Comparison of ENCODE assay signal across 25 mouse cellular contexts in genomic region chr10:17654308-17654858, GRCm38 (mm10).
A peak's percentile ranks its signal among the peaks of the same experiment; 100 is the strongest.
DNase-seq lines count a peak whose midpoint lies in the region; ATAC-seq and TF ChIP-seq lines count a peak whose summit lies in the region.
"Had no signal": no experiment of that assay in that cellular context is flagged by ENCODE, and none has a peak within 500 bp of the region (broad histone marks: within the 10 kb centered on the region; RNA-seq: fewer than 3 reads in every experiment).

No protein-coding gene starts in this region.

- no peaks in the 10 kb centered on the region for H3K9me3 ChIP-seq in heart, embryonic 10.5 days
- H3K9me3 ChIP-seq in heart, embryonic 12.5 days (replicated peaks): no peaks in the 10 kb centered on the region
- H3K9me3 ChIP-seq in CH12.LX (replicated peaks; ENCODE audit: low read length): no peaks in the 10 kb centered on the region
- H3K9me3 ChIP-seq in intestine, embryonic 16.5 days (ENCODE audit: control insufficient read depth, low read length): no peaks in the 10 kb centered on the region
- no peaks in the 10 kb centered on the region for H3K9me3 ChIP-seq in forebrain, embryonic 14.5 days (replicated peaks; ENCODE audit: control insufficient read depth, low read length)
- H3K9me3 ChIP-seq: embryonic facial prominence, embryonic 12.5 days; heart, embryonic 13.5 days; hindbrain, embryonic 12.5 days; limb, embryonic 15.5 days; lung, embryonic 15.5 days; neural tube, embryonic 12.5 days had no signal

- no peak for ATAC-seq in heart, embryonic 12.5 days (ENCODE audit: insufficient number of reproducible peaks, low FRiP score)
- ATAC-seq in intestine, embryonic 16.5 days: peak; percentile 34
- no peak for ATAC-seq in forebrain, embryonic 14.5 days
- ATAC-seq: CD4-positive, CD25-positive, alpha-beta regulatory T cell, adult 4 months had no signal

- no peak overlapping the region for H3K4me3 ChIP-seq in heart, embryonic 10.5 days
- H3K4me3 ChIP-seq in heart, embryonic 12.5 days: no peak overlapping the region
- no peak overlapping the region for H3K4me3 ChIP-seq in CH12.LX (replicated peaks in 1 of 3; ENCODE audit: low read depth in 2 of 3, low read length in 2 of 3, poor library complexity in 1 of 3)
- no peak overlapping the region for H3K4me3 ChIP-seq in intestine, embryonic 16.5 days (ENCODE audit: low read length)
- no peak overlapping the region for H3K4me3 ChIP-seq in forebrain, embryonic 14.5 days (ENCODE audit: low read depth, low read length)
- H3K4me3 ChIP-seq: embryonic facial prominence, embryonic 12.5 days; heart, embryonic 13.5 days; hindbrain, embryonic 12.5 days; limb, embryonic 15.5 days; lung, embryonic 15.5 days; neural tube, embryonic 12.5 days had no signal

- no peak overlapping the region for H3K9ac ChIP-seq in heart, embryonic 12.5 days
- H3K9ac ChIP-seq in CH12.LX (ENCODE audit: insufficient read depth, low read depth): 0 out of 2 replicates have a peak overlapping the region, but pooled peaks have one; percentile 13
- H3K9ac ChIP-seq in intestine, embryonic 16.5 days (ENCODE audit: low read depth, low read length): no peak overlapping the region
- no peak overlapping the region for H3K9ac ChIP-seq in forebrain, embryonic 14.5 days (ENCODE audit: low read length)
- H3K9ac ChIP-seq: embryonic facial prominence, embryonic 12.5 days; heart, embryonic 13.5 days; hindbrain, embryonic 12.5 days; limb, embryonic 15.5 days; liver, embryonic 14.5 days; lung, embryonic 15.5 days; neural tube, embryonic 12.5 days had no signal

- TF ChIP-seq CTCF in CH12.LX (conservative IDR thresholded peaks at IDR 0.05 in 1 of 2, IDR thresholded peaks at IDR 0.05 in 1 of 2; ENCODE audit: low read depth in 2 of 2, low read length in 2 of 2): no peak

- dilution Hi-C loops in CH12.LX (cut with MboI; ENCODE audit: extremely low pct_ligation_motif_present, extremely low pct_unique_long_range_greater_than_20kb, low sequenced_read_pairs): no loop called here

- 55% methylated on average over 2 of the region's 2 CpGs for WGBS in heart, embryonic 10.5 days
- WGBS in heart, embryonic 12.5 days: 59% methylated on average over 2 of the region's 2 CpGs
- 52% methylated on average over 2 of the region's 2 CpGs for WGBS in intestine, embryonic 16.5 days
- 78% methylated on average over 2 of the region's 2 CpGs for WGBS in forebrain, embryonic 14.5 days

- H3K27me3 ChIP-seq in heart, embryonic 10.5 days (ENCODE audit: insufficient read depth, poor library complexity, severe bottlenecking): no peaks in the 10 kb centered on the region
- H3K27me3 ChIP-seq in heart, embryonic 12.5 days (replicated peaks): no peaks in the 10 kb centered on the region
- H3K27me3 ChIP-seq in CH12.LX (replicated peaks): no peaks in the 10 kb centered on the region
- no peaks in the 10 kb centered on the region for H3K27me3 ChIP-seq in intestine, embryonic 16.5 days (replicated peaks; ENCODE audit: control insufficient read depth, insufficient read depth, low read length)
- no peaks in the 10 kb centered on the region for H3K27me3 ChIP-seq in forebrain, embryonic 14.5 days (replicated peaks; ENCODE audit: control insufficient read depth, insufficient read depth, low read length)
- H3K27me3 ChIP-seq: embryonic facial prominence, embryonic 12.5 days; heart, embryonic 13.5 days; hindbrain, embryonic 12.5 days; limb, embryonic 15.5 days; lung, embryonic 15.5 days; neural tube, embryonic 12.5 days had no signal

- peak overlapping the region; percentile 52; the same call in 1 of the 2 replicates for H3K27ac ChIP-seq in heart, embryonic 10.5 days
- H3K27ac ChIP-seq in heart, embryonic 12.5 days (ENCODE audit: poor library complexity, severe bottlenecking): no peak overlapping the region
- H3K27ac ChIP-seq in CH12.LX (ENCODE audit: insufficient read depth, low read depth): peak overlapping the region; percentile 57; the same call in 1 of the 2 replicates
- H3K27ac ChIP-seq in intestine, embryonic 16.5 days (ENCODE audit: low read length): peak overlapping the region; percentile 60; the same call in 1 of the 2 replicates
- no peak overlapping the region for H3K27ac ChIP-seq in forebrain, embryonic 14.5 days (ENCODE audit: low read depth, low read length)
- H3K27ac ChIP-seq: embryonic facial prominence, embryonic 12.5 days; heart, embryonic 13.5 days; hindbrain, embryonic 12.5 days; limb, embryonic 15.5 days; liver, embryonic 14.5 days; lung, embryonic 15.5 days; neural tube, embryonic 12.5 days had no signal

- TF ChIP-seq EP300 in CH12.LX (IDR thresholded peaks at IDR 0.05; ENCODE audit: low read length): no peak

- peaks cover 44% of the 10 kb centered on the region for H3K4me1 ChIP-seq in heart, embryonic 10.5 days
- H3K4me1 ChIP-seq in heart, embryonic 12.5 days (replicated peaks): peaks cover 41% of the 10 kb centered on the region
- peaks cover 17 to 48% of the 10 kb centered on the region in 2 experiments for H3K4me1 ChIP-seq in CH12.LX (ENCODE audit: control insufficient read depth in 1 of 2, insufficient read depth in 2 of 2)
- H3K4me1 ChIP-seq in intestine, embryonic 16.5 days (ENCODE audit: control insufficient read depth, insufficient read depth, low read length): peaks cover 16% of the 10 kb centered on the region
- peaks cover 2% of the 10 kb centered on the region; the same call in 1 of the 2 replicates for H3K4me1 ChIP-seq in forebrain, embryonic 14.5 days (ENCODE audit: control insufficient read depth, insufficient read depth, low read length)

- TF ChIP-seq RAD21 in CH12.LX (IDR thresholded peaks at IDR 0.05; ENCODE audit: low read depth, low read length): no peak

- no peak for DNase-seq in heart, embryonic 10.5 days (ENCODE audit: low spot score)
- DNase-seq in CH12.LX (ENCODE audit: extremely low read depth): no peak
- no peak for DNase-seq in cerebellum, postnatal 14 days
- DNase-seq in ovary, postnatal 10 days (ENCODE audit: low spot score): no peak
- no peak for DNase-seq in forebrain, embryonic 14.5 days (ENCODE audit: low spot score)
- DNase-seq: adrenal gland, postnatal 14 days; cerebellum, postnatal 10 days; gastrocnemius, postnatal 14 days; heart, adult 11 months; heart, postnatal 14 days; kidney, postnatal 10 days; left cerebral cortex, postnatal 4 days; lung, postnatal 4 days; midbrain, embryonic 14.5 days; thymus, adult 2 months had no signal

- no peak for TF ChIP-seq POLR2A in CH12.LX (IDR thresholded peaks at IDR 0.05; ENCODE audit: low read depth, low read length)

- no peaks in the 10 kb centered on the region for H3K79me2 ChIP-seq in CH12.LX (replicated peaks; ENCODE audit: control insufficient read depth, extremely low read depth, insufficient read depth, poor library complexity, severe bottlenecking)

- in situ Hi-C loops in CH12.LX (cut with MboI; ENCODE audit: low pct_ligation_motif_present, low pct_unique_long_range_greater_than_20kb, low sequenced_read_pairs): no loop called here

- H3K36me3 ChIP-seq in heart, embryonic 10.5 days: no peaks in the 10 kb centered on the region
- H3K36me3 ChIP-seq in heart, embryonic 12.5 days: no peaks in the 10 kb centered on the region
- H3K36me3 ChIP-seq in CH12.LX (replicated peaks in 1 of 2; ENCODE audit: control insufficient read depth in 1 of 2, insufficient read depth in 1 of 2, low read length in 1 of 2): no peaks in the 10 kb centered on the region
- H3K36me3 ChIP-seq in intestine, embryonic 16.5 days (ENCODE audit: control insufficient read depth, insufficient read depth, low read length): no peaks in the 10 kb centered on the region
- no peaks in the 10 kb centered on the region for H3K36me3 ChIP-seq in forebrain, embryonic 14.5 days (ENCODE audit: control insufficient read depth, insufficient read depth, low read length)
- H3K36me3 ChIP-seq: embryonic facial prominence, embryonic 12.5 days; heart, embryonic 13.5 days; hindbrain, embryonic 12.5 days; limb, embryonic 15.5 days; lung, embryonic 15.5 days; neural tube, embryonic 12.5 days had no signal

- H3K4me2 ChIP-seq in heart, embryonic 12.5 days: no peak overlapping the region
- no peak overlapping the region for H3K4me2 ChIP-seq in CH12.LX (ENCODE audit: insufficient read depth, low read depth, poor library complexity, severe bottlenecking)
- H3K4me2 ChIP-seq in intestine, embryonic 16.5 days (ENCODE audit: low read depth, low read length): no peak overlapping the region
- H3K4me2 ChIP-seq in forebrain, embryonic 14.5 days (ENCODE audit: low read length): no peak overlapping the region
- H3K4me2 ChIP-seq: embryonic facial prominence, embryonic 12.5 days; heart, embryonic 13.5 days; hindbrain, embryonic 12.5 days; limb, embryonic 15.5 days; lung, embryonic 15.5 days; neural tube, embryonic 12.5 days had no signal

TF ChIP-seq in CH12.LX, 34 proteins besides CTCF, POLR2A, EP300 and RAD21:
- TF ChIP-seq BHLHE40 (IDR thresholded peaks at IDR 0.05; ENCODE audit: low read depth, low read length): peak; percentile 65
- no peak for TF ChIP-seq ZC3H11A (IDR thresholded peaks at IDR 0.05; ENCODE audit: low read depth, low read length)
- TF ChIP-seq GABPA (IDR thresholded peaks at IDR 0.05; ENCODE audit: insufficient replicate concordance, low read depth, low read length): no peak
- TF ChIP-seq JUN (IDR thresholded peaks at IDR 0.05; ENCODE audit: insufficient read depth, low read depth, low read length): no peak
- no peak for TF ChIP-seq CHD1 (IDR thresholded peaks at IDR 0.05; ENCODE audit: low read depth, low read length)
- 0 out of 2 replicates have a peak, but pooled peaks have one; percentile 61 for TF ChIP-seq MAX (IDR thresholded peaks at IDR 0.05; ENCODE audit: low read length)
TF ChIP-seq in CH12.LX: peak in this region for 2.

Comparison
In these comparisons a context has a peak if more than half of its experiments do, and no peak if none do; other contexts are left out.
1. H3K27ac ChIP-seq: peak in heart, embryonic 10.5 days (single experiment), CH12.LX (single experiment) and intestine, embryonic 16.5 days (single experiment); none in heart, embryonic 12.5 days (single experiment) and forebrain, embryonic 14.5 days (single experiment).